Mouse (Mus musculus) liver, embryonic 14.5 days (tissue): ENCODE measurements around the gene Gclc. TPM values are rescaled to one million over a fixed set of nuclear protein-coding genes. Genes with fewer than 3 reads are reported as not detected.
A peak's percentile ranks its signal among the peaks of the same experiment; 100 is the strongest.

Source experiments
- ATAC-seq: fragments of 200-750 bp; cut with Nextera tagmentation; 2 replicates; pipeline ENCODE4 v1.8.0; 2017; ENCODE audit warnings: moderate number of reproducible peaks, mild to moderate bottlenecking, moderate library complexity; ENCODE audit not compliant: insufficient read depth
- DNase-seq, 3 experiments: peaks; one replicate each; pipeline ENCODE4 v3.0.0-alpha.2; 2012 to 2013; ENCODE audit warnings: low read depth in 3 of 3, low spot score in 3 of 3
- H3K27ac ChIP-seq: fragments of 300-500 bp; sonication (generic); 2 replicates; pipeline ENCODE4 v1.5.1; 2014; ENCODE audit warnings: moderate library complexity, mild to moderate bottlenecking, control low read depth, inconsistent platforms
- H3K27me3 ChIP-seq: fragments of 300-500 bp; sonication (generic); 2 replicates; pipeline ENCODE4 v1.6.1; 2014; ENCODE audit warnings: mild to moderate bottlenecking, low read length, moderate library complexity; ENCODE audit not compliant: control insufficient read depth, insufficient read depth
- H3K36me3 ChIP-seq: fragments of 300-500 bp; sonication (generic); replicated peaks from 2 replicates; pipeline ENCODE4 v1.6.1; 2014; ENCODE audit warnings: low read depth; ENCODE audit not compliant: control insufficient read depth, insufficient read depth
- H3K4me1 ChIP-seq, 2 experiments: fragments of 200-500 bp in 1 of 2; fragments of 300-500 bp in 1 of 2; sonication (generic) in 1 of 2; replicated peaks; 2 replicates each; pipeline ENCODE4 v1.6.1; 2012 to 2014; ENCODE audit warnings: antibody characterized with exemption in 1 of 2, inconsistent platforms in 1 of 2, low read length in 1 of 2; ENCODE audit not compliant: control insufficient read depth in 2 of 2, insufficient read depth in 2 of 2
- H3K4me2 ChIP-seq: fragments of 300-500 bp; sonication (generic); 2 replicates; pipeline ENCODE4 v1.6.1; 2014; ENCODE audit warnings: low read depth, mild to moderate bottlenecking, control low read depth, moderate library complexity
- H3K4me3 ChIP-seq, 2 experiments: fragments of 200-500 bp in 1 of 2; fragments of 300-500 bp in 1 of 2; sonication (generic) in 1 of 2; 2 replicates each; pipeline ENCODE4 v1.5.1; 2012 to 2014; ENCODE audit warnings: low read depth in 2 of 2, low read length in 2 of 2, mild to moderate bottlenecking in 2 of 2, control low read depth in 1 of 2, inconsistent platforms in 1 of 2, moderate library complexity in 1 of 2; ENCODE audit not compliant: insufficient read depth in 1 of 2
- H3K9ac ChIP-seq: fragments of 300-500 bp; sonication (generic); replicated peaks from 2 replicates; pipeline ENCODE4 v1.6.1; 2014; ENCODE audit warnings: mild to moderate bottlenecking, control low read depth, moderate library complexity
- H3K9me3 ChIP-seq: fragments of 300-500 bp; sonication (generic); 2 replicates; pipeline ENCODE4 v1.6.1; 2016; ENCODE audit warnings: low read length, mixed read lengths; ENCODE audit not compliant: control insufficient read depth
- CTCF ChIP-seq: IDR thresholded peaks from 2 replicates; pipeline ENCODE4 v1.5.1; 2016; ENCODE audit warnings: antibody characterized with exemption, low read depth, control low read depth
- EP300 ChIP-seq: IDR thresholded peaks from 2 replicates; pipeline ENCODE4 v1.6.1; 2016; ENCODE audit warnings: antibody characterized with exemption, low read depth
- WGBS: fragments of 180-500 bp; shearing (Covaris S2); extraction: QIAGEN DNeasy Blood & Tissue Kit; methylation state at CpG from one replicate; pipeline ENCODE4 v1.1.7; 2014; ENCODE audit not compliant: insufficient replicate concordance; 5-methylcytosine and 5-hydroxymethylcytosine counted together
- polyA plus RNA-seq, 2 experiments: library from polyadenylated mRNA; depleted of rRNA in 1 of 2; stranded (reverse) in 1 of 2; unstranded in 1 of 2; fragments of >200 nt; fragmentation: Nextera tagmentation in 1 of 2; extraction: Ambion mirVana in 1 of 2; gene quantifications; 2 replicates each; pipeline versions ENCODE4 v1.2.1 to v1.2.3; 2012 to 2014

Gclc gene
- polyA plus RNA-seq, 2 experiments, result 26.6 to 30.9 TPM

DNA sequence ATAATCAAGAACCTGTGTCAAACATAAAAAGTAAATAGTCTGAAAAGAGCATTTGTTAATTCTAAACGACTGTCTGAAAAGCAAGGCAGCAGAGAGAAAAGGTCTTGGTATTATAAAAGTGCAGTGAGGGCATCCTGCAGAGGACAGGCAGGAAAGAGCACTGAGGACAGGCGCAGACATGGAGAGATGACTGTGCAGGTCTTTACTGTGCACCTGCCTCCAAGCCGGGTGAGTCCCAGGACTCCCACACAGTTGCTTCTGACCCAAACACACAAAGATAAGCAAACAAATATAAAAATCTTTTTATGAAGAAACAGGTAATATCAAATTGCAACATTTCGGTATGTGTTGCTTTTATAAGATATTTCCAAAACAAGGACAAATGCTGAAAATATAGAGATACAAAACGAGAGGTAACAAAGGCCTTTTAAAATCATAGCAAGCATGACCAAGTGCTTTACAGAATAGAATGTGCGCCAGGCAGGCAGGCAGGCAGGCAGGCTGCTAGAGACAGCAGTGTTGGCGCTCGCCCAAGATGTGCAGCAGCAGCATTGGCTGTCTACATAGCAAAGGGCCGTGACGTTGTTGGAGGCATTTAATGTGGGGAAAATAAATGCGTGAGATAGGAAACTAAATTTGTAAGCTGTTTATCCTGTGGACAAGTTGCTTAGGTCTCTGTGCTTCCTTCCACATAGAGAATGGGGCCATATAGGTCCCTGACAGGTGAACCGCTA, 35.4 kb downstream of the Gclc start:
- WGBS, result 90% methylated on average over 12 of the region's 12 CpGs
- Histone ChIP-seq H3K4me3 (no peak overlapping the region), H3K36me3 (peaks cover 82% of the 10 kb centered on the region), H3K4me1 (no peaks in the 10 kb centered on the region), H3K27me3 (no peaks in the 10 kb centered on the region), H3K9ac (no peak overlapping the region), H3K9me3 (no peaks in the 10 kb centered on the region), H3K27ac (no peak overlapping the region), H3K4me2 (no peak overlapping the region)
- DNase-seq, result no peak
- no peak for ATAC-seq
- no peak for TF ChIP-seq EP300
- TF ChIP-seq CTCF, result no peak

GRCm38 (mm10) chr9:77793838-77794237, 39.5 kb downstream of the Gclc start:
- no peak for ATAC-seq
- H3K4me1 ChIP-seq, result no peaks in the 10 kb centered on the region
- WGBS, result 64% methylated on average over 3 of the region's 3 CpGs
- H3K36me3 ChIP-seq, result peaks cover 44% of the 10 kb centered on the region
- H3K9ac ChIP-seq, result no peak overlapping the region
- H3K9me3 ChIP-seq, result no peaks in the 10 kb centered on the region
- no peak overlapping the region for H3K4me3 ChIP-seq
- no peaks in the 10 kb centered on the region for H3K27me3 ChIP-seq
- H3K4me2 ChIP-seq, result no peak overlapping the region
- DNase-seq, result no peak
- TF ChIP-seq EP300, result no peak
- no peak for TF ChIP-seq CTCF
- no peak overlapping the region for H3K27ac ChIP-seq

DNA sequence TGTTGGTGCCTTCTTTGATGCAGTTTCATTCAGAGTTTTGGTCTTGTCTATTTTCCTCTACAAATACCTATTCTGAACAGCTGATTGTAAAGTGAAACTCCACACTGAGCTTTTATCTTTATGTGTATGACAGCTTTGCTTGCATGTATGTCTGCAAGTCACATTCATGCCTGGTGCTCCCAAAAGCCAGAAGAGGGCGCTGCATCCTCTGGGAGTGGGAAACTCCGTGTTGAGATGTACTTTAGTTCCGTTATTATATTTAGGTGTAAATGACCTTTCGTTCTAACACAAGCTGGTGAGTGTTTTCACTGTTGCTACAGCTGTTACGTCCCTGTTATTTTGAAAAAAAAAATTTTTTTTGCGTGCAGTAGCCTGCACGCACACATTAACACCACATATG, 48.1 kb downstream of the Gclc start:
- no peak overlapping the region for H3K27ac ChIP-seq
- 44% methylated on average over 7 of the region's 7 CpGs for WGBS
- no peaks in the 10 kb centered on the region for H3K27me3 ChIP-seq
- DNase-seq (peak in 1 of 3 experiments; percentile 29), ATAC-seq (no peak)
- H3K36me3 ChIP-seq, result no peaks in the 10 kb centered on the region
- no peak overlapping the region for H3K9ac ChIP-seq
- H3K4me1 ChIP-seq, result no peaks in the 10 kb centered on the region
- TF ChIP-seq EP300, result no peak
- peak; percentile 65 for TF ChIP-seq CTCF
- H3K4me3 ChIP-seq, result no peak overlapping the region
- no peaks in the 10 kb centered on the region for H3K9me3 ChIP-seq
- no peak overlapping the region for H3K4me2 ChIP-seq

GRCm38 (mm10) chr9:77806426-77806825, 52.1 kb downstream of the Gclc start:
- no peak for DNase-seq
- TF ChIP-seq CTCF, result no peak
- no peak for TF ChIP-seq EP300
- H3K9me3 ChIP-seq, result no peaks in the 10 kb centered on the region
- 19% methylated on average over 3 of the region's 3 CpGs for WGBS
- no peaks in the 10 kb centered on the region for H3K36me3 ChIP-seq
- no peak for ATAC-seq
- peak overlapping the region; percentile 43 for H3K4me2 ChIP-seq
- H3K4me1 ChIP-seq, result no peaks in the 10 kb centered on the region
- H3K9ac ChIP-seq, result no peak overlapping the region
- H3K4me3 ChIP-seq, result peak overlapping the region in 1 of 2 experiments; percentile 1; a peak in 1 of 4 replicates
- no peaks in the 10 kb centered on the region for H3K27me3 ChIP-seq
- H3K27ac ChIP-seq, result no peak overlapping the region

GRCm38 (mm10) chr9:77806842-77807668, 52.7 kb downstream of the Gclc start:
- H3K4me3 ChIP-seq, result peak overlapping the region in 1 of 2 experiments; percentile 1; a peak in 1 of 4 replicates
- WGBS, result 22% methylated on average over 12 of the region's 12 CpGs
- peak overlapping the region; percentile 43 for H3K4me2 ChIP-seq
- H3K4me1 ChIP-seq, result no peaks in the 10 kb centered on the region
- H3K9me3 ChIP-seq, result no peaks in the 10 kb centered on the region
- H3K27ac ChIP-seq, result no peak overlapping the region
- TF ChIP-seq EP300, result no peak
- TF ChIP-seq CTCF, result peak; percentile 90
- no peaks in the 10 kb centered on the region for H3K36me3 ChIP-seq
- ATAC-seq (peak; percentile 52; the same call in 1 of the 2 replicates), DNase-seq (peak; percentile 50 to 58 (median 55))
- no peak overlapping the region for H3K9ac ChIP-seq
- H3K27me3 ChIP-seq, result no peaks in the 10 kb centered on the region
